Mouse (Mus musculus) spleen, adult 2 months (tissue): ENCODE measurements around the gene Apbb2. TPM values are rescaled to one million over a fixed set of nuclear protein-coding genes. Genes with fewer than 3 reads are reported as not detected.

Experiments
- DNase-seq, 2 experiments: peaks; one replicate each; pipeline versions ENCODE4 v3.0.0 to v3.0.0-alpha.2; 2012 to 2021; ENCODE audit warnings: low spot score in 2 of 2, low read depth in 1 of 2
- H3K27ac ChIP-seq: fragments of 200-500 bp; 2 replicates; pipeline ENCODE4 v1.5.1; 2012; ENCODE audit warnings: low read length, inconsistent platforms; ENCODE audit not compliant: insufficient read depth
- H3K27me3 ChIP-seq: fragments of 200-500 bp; 2 replicates; pipeline ENCODE4 v1.6.1; 2012; ENCODE audit warnings: mild to moderate bottlenecking, moderate library complexity, low read length, inconsistent platforms; ENCODE audit not compliant: control insufficient read depth, insufficient read depth
- H3K36me3 ChIP-seq: fragments of 200-500 bp; 2 replicates; pipeline ENCODE4 v1.6.1; 2012; ENCODE audit warnings: mild to moderate bottlenecking, low read length, inconsistent platforms; ENCODE audit not compliant: control insufficient read depth, insufficient read depth
- H3K4me1 ChIP-seq: fragments of 200-500 bp; 2 replicates; pipeline ENCODE4 v1.6.1; 2011; ENCODE audit warnings: inconsistent platforms; ENCODE audit not compliant: control insufficient read depth, insufficient read depth, insufficient read length
- H3K4me3 ChIP-seq: fragments of 200-500 bp; 2 replicates; pipeline ENCODE4 v1.5.1; 2011; ENCODE audit warnings: mild to moderate bottlenecking, inconsistent platforms; ENCODE audit not compliant: insufficient read depth, insufficient read length; ENCODE audit errors: extremely low read depth
- CTCF ChIP-seq: fragments of 200-500 bp; IDR thresholded peaks from 2 replicates; pipeline ENCODE4 v1.5.1; 2011; ENCODE audit warnings: mild to moderate bottlenecking, inconsistent platforms; ENCODE audit not compliant: insufficient read depth, insufficient read length, insufficient replicate concordance; ENCODE audit errors: extremely low read depth
- POLR2A ChIP-seq: fragments of 200-500 bp; IDR thresholded peaks from 2 replicates; pipeline ENCODE4 v1.6.1; 2011; ENCODE audit warnings: low read depth, low read length, inconsistent platforms
- WGBS: fragments of 180-500 bp; shearing (Covaris S2); methylation state at CpG from one replicate; pipeline ENCODE4 v1.1.7; 2018; 5-methylcytosine and 5-hydroxymethylcytosine counted together
- polyA plus RNA-seq: library from polyadenylated mRNA; depleted of rRNA; stranded (reverse); fragments of >200 nt; gene quantifications from 2 replicates; pipeline ENCODE4 v1.2.3, GENCODE M21; 2012

Apbb2 gene
- polyA plus RNA-seq, 1 experiment = 2.6 TPM

- Histone ChIP-seq H3K27me3 (peaks cover 14% of the 10 kb centered on the region), H3K36me3 (no peaks in the 10 kb centered on the region), H3K4me1 (peaks cover 10% of the 10 kb centered on the region), H3K4me3 (peak overlapping the region; percentile 55), H3K27ac (no peak overlapping the region; the same call in 1 of the 2 replicates)
- no peak for TF ChIP-seq CTCF
- TF ChIP-seq POLR2A = no peak
- DNase-seq = peak in 1 of 2 experiments; percentile 46
- WGBS = 2% methylated on average over 41 of the region's 41 CpGs
These were observed 1.6 kb upstream of the Apbb2 start for GRCm38 (mm10) chr5:66620191-66620625.

DNA sequence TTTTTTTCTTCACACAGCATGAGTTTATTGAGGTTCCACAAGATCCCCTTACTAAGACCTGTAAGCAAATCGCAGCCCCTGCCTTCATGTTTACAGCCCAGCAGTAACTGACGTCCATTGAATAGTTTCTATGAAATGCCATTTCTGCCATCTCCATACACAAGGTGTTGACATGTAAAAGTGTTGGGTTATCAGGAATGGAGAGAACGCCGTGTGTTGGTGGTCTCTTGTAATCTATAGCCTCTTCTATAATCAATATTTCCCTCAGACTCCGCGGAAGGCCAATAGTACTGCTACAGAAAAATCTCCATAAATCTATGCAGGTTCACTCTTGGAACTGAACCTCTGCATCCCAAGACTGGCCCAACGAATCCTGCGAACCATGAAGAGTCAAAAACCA lies 1.1 kb upstream of the Apbb2 start:
- no peak for DNase-seq
- Histone ChIP-seq H3K36me3 (no peaks in the 10 kb centered on the region), H3K4me1 (peaks cover 10% of the 10 kb centered on the region), H3K4me3 (peak overlapping the region; percentile 55), H3K27ac (no peak overlapping the region), H3K27me3 (peaks cover 14% of the 10 kb centered on the region)
- TF ChIP-seq CTCF (no peak), POLR2A (no peak)
- 50% methylated on average over 8 of the region's 8 CpGs for WGBS

DNA sequence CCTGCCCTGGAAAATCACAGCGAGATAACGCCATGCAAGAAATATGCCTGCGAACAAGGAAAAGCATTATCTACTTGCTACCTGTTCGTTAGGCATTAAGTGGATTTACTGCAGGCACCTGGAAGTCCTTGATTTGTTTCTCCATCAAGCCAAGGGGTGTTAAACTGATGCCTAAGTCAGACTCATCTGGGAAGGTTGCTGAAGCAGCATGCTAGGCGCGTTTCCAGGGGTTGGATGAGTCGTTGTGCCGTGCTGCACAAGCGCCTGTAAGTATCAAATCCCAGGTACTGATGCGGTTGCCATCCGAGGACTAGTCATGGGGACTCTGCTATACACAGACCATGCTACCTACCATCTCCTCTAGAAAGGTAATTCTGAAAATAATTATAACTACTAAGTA lies 611 bp upstream of the Apbb2 start:
- WGBS = 40% methylated on average over 11 of the region's 11 CpGs

GRCm38 (mm10) chr5:66617921-66618460 lies 593 bp downstream of the Apbb2 start:
- DNase-seq = no peak
- H3K27me3 ChIP-seq = peaks cover 14% of the 10 kb centered on the region
- H3K4me3 ChIP-seq = peak overlapping the region; percentile 77
- WGBS = 2% methylated on average over 49 of the region's 54 CpGs
- H3K4me1 ChIP-seq = peaks cover 10% of the 10 kb centered on the region
- H3K27ac ChIP-seq = peak overlapping the region; percentile 29
- H3K36me3 ChIP-seq = no peaks in the 10 kb centered on the region
- TF ChIP-seq POLR2A (no peak), CTCF (no peak)

More for the DNA sequence above, 611 bp upstream of the Apbb2 start:
- no peak overlapping the region for H3K4me3 ChIP-seq
- peaks cover 14% of the 10 kb centered on the region for H3K27me3 ChIP-seq
- no peak for DNase-seq
- H3K4me1 ChIP-seq = peaks cover 10% of the 10 kb centered on the region
- no peaks in the 10 kb centered on the region for H3K36me3 ChIP-seq
- TF ChIP-seq POLR2A = no peak
- no peak for TF ChIP-seq CTCF
- no peak overlapping the region for H3K27ac ChIP-seq

- TF ChIP-seq POLR2A (no peak), CTCF (no peak)
- peaks cover 6% of the 10 kb centered on the region; the same call in 1 of the 2 replicates for H3K4me1 ChIP-seq
These were observed 3.6 kb downstream of the Apbb2 start for GRCm38 (mm10) chr5:66614940-66615339.

GRCm38 (mm10) chr5:66613725-66614124 lies 4.9 kb downstream of the Apbb2 start:
- no peak for DNase-seq
- Histone ChIP-seq H3K27ac (no peak overlapping the region), H3K36me3 (no peaks in the 10 kb centered on the region), H3K27me3 (peaks cover 8% of the 10 kb centered on the region; the same call in 1 of the 2 replicates), H3K4me1 (peaks cover 6% of the 10 kb centered on the region; the same call in 1 of the 2 replicates), H3K4me3 (no peak overlapping the region)
- 21% methylated on average over 3 of the region's 3 CpGs for WGBS
- no peak for TF ChIP-seq POLR2A
- no peak for TF ChIP-seq CTCF

More at GRCm38 (mm10) chr5:66614940-66615339, 3.6 kb downstream of the Apbb2 start:
- Histone ChIP-seq H3K27ac (no peak overlapping the region), H3K36me3 (no peaks in the 10 kb centered on the region), H3K4me3 (no peak overlapping the region), H3K27me3 (peaks cover 8% of the 10 kb centered on the region; the same call in 1 of the 2 replicates)
- WGBS = 78% methylated on average over 4 of the region's 4 CpGs
- no peak for DNase-seq

DNA sequence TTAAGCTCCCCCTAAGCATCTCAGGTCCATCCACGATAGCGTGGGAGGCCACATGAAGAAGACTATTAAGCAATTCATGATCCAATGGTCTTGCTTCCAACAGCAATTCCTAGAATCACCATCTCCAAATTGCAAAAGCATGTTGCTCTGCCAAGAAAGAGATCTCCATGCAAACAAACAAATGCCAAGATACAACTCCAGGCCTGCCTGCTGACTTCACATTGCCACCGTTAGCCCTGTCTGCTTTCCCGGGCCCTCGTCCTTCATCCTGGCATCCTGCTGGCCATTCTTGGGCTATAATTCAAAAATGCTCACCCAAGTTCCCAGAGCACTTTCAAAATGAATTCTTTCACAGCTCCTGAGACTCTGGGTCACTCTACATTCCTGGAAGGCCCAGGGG lies 5.6 kb downstream of the Apbb2 start:
- Histone ChIP-seq H3K4me1 (peaks cover 3% of the 10 kb centered on the region; the same call in 1 of the 2 replicates), H3K36me3 (no peaks in the 10 kb centered on the region), H3K4me3 (no peak overlapping the region), H3K27ac (no peak overlapping the region), H3K27me3 (peaks cover 5% of the 10 kb centered on the region; the same call in 1 of the 2 replicates)
- WGBS = 90% methylated on average over 5 of the region's 5 CpGs
- TF ChIP-seq CTCF = no peak
- no peak for TF ChIP-seq POLR2A
- no peak for DNase-seq
